Mouse (Mus musculus) left cerebral cortex, postnatal 36 days (tissue): ENCODE data around the gene Slc35b2. TPM values are rescaled to one million over a fixed set of nuclear protein-coding genes. Genes with fewer than 3 reads are reported as not detected.

Experiments used
- DNase-seq, 2 experiments: peaks; one replicate each; pipeline ENCODE4 v3.0.0; 2021 to 2022; ENCODE audit warnings: low spot score in 2 of 2, mixed read lengths in 1 of 2
- intact Hi-C: fragments of 180-260 bp; cut with DNase I; formaldehyde crosslinking; loops from one replicate; pipeline ENCODE4 v1.15.1; 2025
- total RNA-seq, 2 experiments: library from RNA; stranded (reverse); gene quantifications; 2 replicates each; pipeline ENCODE4 v1.2.3; 2021

The Slc35b2 gene
- 10 to 100 TPM; 24.7 to 33.0 TPM for total RNA-seq

DNA sequence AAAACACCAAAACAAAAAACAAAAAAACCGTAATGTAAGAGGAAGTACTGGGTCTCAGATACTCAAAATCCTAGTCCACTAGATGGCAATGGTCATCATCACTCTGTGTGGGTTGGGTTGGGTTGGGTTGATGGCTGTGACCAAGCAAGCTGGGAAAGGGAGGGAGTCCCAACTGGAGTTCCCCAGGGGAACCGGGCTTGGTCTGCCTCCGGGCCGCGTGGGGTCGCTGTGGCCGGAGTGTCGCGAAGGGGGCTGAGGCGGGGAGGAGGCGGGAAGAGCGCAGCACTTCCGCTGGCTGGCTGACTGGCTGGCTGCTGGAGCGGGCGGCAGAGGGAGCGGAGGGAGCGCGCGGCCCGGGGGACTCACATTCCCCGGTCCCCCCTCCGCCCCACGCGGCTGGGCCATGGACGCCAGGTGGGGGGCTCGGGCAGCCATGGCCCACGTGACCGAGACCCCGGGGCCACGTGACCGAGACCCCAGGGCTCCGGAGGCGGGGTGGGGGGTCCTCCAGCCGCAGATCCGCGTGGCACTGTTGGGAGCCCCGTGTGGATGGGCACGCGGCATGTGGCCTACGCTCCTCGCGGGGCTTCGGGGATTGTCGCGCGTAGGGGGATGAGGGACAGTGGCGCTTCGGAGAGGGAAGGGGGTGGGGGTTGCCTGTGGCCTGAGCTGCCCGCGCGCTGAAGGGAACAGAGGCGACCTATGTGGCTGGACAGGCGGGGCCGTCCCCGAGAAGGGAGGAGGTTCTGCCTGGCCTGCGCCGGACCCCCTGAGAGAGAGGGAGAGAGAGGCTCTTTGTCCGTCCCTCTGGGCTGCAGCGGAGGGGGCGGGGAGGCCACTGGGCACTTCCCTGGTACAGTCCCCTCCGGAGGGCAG lies at the start of gene Slc35b2:
Gene Slc35b2 (plus strand): TSS at position 220 of the 876 bp plus-strand sequence.
- peak; percentile 90 to 91 for DNase-seq
- intact Hi-C loops: no loop called here

DNA sequence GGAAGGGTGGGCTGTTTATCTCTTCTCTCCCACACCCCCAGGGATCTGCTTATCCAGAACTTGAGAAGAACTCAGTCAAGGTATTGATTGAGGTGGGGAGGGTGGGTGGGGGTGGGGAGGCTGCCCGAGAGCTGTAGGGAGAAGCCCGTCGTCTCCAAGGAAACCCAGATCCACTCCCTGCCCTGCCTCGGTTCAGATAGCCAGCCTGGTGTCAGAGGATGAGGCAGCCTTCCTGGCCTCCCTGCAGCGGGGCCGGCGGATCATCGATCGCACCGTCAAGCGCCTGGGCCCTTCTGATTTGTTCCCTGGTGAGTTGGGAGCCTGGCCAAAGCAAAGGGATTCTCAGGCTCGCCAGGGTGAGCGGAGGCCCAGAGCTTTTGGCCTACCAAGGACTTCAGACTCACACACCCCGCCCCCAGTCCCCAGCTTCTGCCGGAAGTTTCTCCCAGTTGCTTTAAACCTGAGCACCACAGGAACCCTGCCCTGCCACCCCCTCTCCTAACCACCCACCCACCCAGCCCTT lies 48.4 kb upstream of the Slc35b2 start:
- intact Hi-C loops: no loop called here
- DNase-seq: no peak

GRCm38 (mm10) chr17:45515806-45516205 lies 47.9 kb upstream of the Slc35b2 start:
- intact Hi-C loops: loop anchor here (1.0 kb wide), 1 partner anchor 34 kb away; no protein-coding TSS in a partner anchor
- no peak for DNase-seq

DNA sequence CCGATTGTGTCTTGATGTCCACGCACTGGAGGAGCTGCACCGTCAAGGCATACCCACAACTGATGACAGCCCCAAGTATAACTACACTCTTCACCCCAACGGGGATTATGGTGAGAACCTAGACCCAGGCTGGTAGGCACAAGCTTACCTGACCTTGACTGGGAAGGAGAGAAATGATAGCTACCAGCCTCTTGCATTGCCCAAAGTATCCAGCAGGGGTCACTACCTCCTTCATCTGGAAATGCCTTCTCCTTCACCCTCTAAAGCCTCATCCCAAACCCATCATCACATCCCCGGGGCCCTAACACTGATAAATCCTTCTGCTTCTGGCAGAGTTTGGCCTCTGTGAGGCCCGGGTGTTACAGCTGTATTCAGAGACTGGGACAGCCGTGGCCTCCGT lies 47.2 kb upstream of the Slc35b2 start:
- intact Hi-C loops: loop anchor here (1.0 kb wide), 1 partner anchor 34 kb away; no protein-coding TSS in a partner anchor
- DNase-seq: peak; percentile 78 to 80

GRCm38 (mm10) chr17:45517135-45517534 lies 46.5 kb upstream of the Slc35b2 start:
- intact Hi-C loops: no loop called here
- DNase-seq: no peak

DNA sequence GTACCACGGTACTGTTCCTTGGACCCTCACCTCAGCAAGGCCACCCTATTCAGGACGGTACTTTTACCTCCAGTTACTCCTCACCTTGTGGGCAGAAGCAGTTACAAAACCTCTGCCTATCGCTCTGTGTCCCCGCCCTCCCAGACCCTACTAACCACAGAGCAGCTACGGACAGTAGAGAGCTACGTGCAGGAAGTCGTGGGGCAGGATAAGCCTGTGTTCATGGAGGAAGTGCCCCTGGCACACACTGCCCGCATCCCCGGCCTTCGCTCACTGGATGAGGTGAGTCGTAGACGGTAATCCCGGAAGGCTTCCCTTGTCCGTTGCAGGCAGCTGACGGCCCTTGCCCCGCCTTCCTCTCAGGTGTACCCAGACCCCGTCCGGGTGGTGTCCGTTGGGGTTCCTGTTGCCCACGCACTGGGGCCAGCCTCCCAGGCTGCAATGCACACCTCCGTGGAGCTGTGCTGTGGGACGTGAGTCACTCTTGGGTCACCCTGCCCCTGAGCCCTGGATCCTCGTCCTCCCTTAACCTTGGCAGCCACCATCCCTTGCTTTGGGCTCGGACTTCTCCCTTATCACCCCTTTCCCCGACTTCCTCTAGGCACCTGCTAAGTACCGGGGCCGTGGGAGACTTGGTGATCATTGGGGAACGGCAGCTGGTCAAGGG lies 46.0 kb upstream of the Slc35b2 start:
- DNase-seq: no peak

GRCm38 (mm10) chr17:45518766-45519475 lies 44.8 kb upstream of the Slc35b2 start:
- DNase-seq: no peak

More for the DNA sequence above, 46.0 kb upstream of the Slc35b2 start:
- intact Hi-C loops: no loop called here

DNA sequence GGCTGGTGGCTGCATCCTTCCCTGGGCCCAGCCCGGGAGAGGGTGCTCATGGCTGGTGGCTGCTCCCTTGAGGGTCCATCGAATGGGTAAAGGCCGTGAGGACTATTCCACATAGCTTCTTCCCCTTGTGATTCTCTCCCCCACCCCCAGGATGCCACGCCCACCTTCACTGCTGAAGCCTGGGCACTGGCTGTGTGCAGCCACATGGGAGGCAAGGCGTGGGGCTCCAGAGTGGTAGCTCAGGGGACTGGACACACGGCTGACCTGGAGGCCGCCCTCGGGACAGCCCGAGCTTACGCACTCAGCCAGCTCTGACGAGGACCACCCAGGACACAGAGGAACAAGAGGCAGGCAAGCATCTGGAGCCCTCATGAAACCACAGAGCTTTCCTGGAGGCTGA lies 43.5 kb upstream of the Slc35b2 start:
- DNase-seq: no peak
- intact Hi-C loops: no loop called here

More at GRCm38 (mm10) chr17:45518766-45519475, 44.8 kb upstream of the Slc35b2 start:
- intact Hi-C loops: no loop called here

DNA sequence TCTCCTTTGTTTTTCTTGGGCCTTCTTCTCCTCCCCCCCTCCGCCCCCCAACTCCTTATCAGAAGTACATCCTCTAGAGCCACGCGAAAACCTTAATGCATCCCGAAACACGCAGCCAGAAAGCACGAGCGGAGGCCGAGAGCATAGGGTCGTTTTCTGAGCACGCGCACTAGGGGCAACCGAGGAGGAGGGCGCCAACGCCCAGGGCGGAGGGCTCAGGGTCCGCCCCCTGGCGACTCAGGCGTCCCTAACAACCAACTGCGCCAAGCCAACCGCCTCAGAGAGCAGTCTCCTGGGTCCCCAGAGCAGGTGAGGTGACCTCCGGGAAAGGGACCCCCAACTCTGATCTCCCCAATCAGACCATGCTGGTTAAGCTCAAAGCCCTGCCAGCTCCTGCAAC lies 40.4 kb upstream of the Slc35b2 start, which contains the start of gene Tcte1:
Gene Tcte1 (plus strand): TSS at position 172 of the 400 bp plus-strand sequence.
- DNase-seq: no peak
- intact Hi-C loops: no loop called here

DNA sequence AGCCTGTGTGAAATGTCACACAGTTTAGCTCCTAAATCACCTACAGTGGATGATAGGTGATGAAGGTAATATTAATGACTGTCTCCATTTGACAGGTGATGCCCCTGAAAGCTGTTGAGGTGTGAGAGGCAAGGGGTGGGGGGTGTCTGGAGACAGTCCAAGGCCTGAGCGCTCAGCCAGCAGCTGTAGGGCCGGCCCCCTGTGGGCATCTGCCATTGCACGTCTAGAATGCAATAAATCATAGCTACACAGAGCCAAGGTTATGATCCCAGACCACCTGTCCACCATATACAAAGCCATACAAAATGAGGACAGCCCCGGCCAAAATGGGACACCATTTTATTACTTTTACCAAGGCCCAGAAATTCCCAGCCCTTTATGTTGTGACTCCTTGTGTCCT lies 38.7 kb upstream of the Slc35b2 start:
- DNase-seq: no peak
- intact Hi-C loops: no loop called here

GRCm38 (mm10) chr17:45526571-45526970 lies 37.1 kb upstream of the Slc35b2 start:
- DNase-seq: no peak
- intact Hi-C loops: no loop called here

- peak; percentile 83 to 86 for DNase-seq
- intact Hi-C loops: no loop called here
These were observed 33.3 kb upstream of the Slc35b2 start for GRCm38 (mm10) chr17:45530346-45530782.

- DNase-seq: no peak
- intact Hi-C loops: no loop called here
These were observed 30.8 kb upstream of the Slc35b2 start for GRCm38 (mm10) chr17:45532896-45533295.

DNA sequence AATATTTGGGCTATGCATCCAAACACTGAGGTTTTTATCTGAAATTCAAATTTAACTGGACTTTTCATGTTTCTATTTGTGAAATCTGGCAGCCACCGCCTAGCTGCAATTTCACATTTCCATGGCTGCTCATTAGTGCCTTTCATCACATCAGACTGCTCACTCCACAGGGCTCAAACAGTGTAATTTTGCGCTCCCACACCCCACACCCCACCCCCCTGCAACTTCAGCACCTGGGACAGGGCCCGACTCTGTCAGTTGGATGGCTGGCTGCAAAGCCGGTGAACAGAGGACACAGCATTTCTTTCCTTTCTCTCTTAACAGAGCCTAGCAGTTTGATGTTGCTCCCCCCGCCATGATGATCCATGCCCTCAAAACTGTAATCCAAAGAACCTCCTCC lies 27.4 kb upstream of the Slc35b2 start:
- DNase-seq: no peak
- intact Hi-C loops: no loop called here

DNA sequence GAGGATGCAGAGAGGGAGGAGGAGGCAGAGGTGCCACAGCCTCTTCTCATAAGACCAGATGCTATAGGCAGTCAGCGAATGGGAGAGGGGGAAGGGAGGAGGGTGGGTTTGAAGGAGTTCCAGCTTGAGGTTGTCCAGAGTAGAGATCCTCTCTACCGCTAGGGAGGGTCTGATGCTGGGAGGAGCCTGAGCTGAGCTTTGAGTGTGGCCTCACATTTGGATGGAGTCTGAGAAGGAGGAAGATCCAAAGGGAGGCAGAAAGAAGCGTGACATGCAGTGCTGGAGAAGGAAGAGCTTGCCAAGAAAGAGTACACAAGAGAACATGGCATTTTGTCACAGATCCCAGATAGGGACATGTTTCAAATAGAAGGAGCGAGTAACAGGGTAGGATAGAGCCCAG lies 25.3 kb upstream of the Slc35b2 start:
- intact Hi-C loops: no loop called here
- no peak for DNase-seq

GRCm38 (mm10) chr17:45539664-45540063 lies 24.0 kb upstream of the Slc35b2 start:
- intact Hi-C loops: no loop called here
- DNase-seq: peak in 1 of 2 experiments; percentile 60

GRCm38 (mm10) chr17:45542129-45542528 lies 21.5 kb upstream of the Slc35b2 start:
- DNase-seq: no peak
- intact Hi-C loops: no loop called here

DNA sequence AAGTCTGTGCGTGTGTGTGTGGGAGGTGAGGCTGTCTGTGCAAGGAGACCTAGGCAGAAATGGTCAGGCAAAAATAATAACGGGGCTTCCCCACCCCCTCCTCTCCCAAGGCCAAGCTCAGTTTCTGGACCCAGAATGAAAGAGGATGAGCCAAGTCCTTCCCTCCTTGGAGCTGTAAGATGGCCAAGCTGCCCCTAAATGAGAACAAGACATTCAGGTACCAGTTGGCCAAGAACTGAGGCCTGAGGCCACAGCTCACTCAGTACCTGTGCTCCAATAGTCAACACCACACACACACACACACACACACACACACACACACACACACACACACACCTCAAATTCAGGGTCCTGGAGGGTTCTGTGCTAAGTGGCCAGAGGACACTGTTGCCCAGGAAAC lies 21.0 kb upstream of the Slc35b2 start:
- no peak for DNase-seq
- intact Hi-C loops: no loop called here

- intact Hi-C loops: no loop called here
- DNase-seq: no peak
These were observed 20.6 kb upstream of the Slc35b2 start for GRCm38 (mm10) chr17:45543115-45543514.
